Mouse (Mus musculus): ENCODE measurements around the gene Six5.

- TF ChIP-seq MAFK (IDR thresholded peaks at IDR 0.05; ENCODE audit: borderline replicate concordance, low read depth, low read length): no peak
- TF ChIP-seq POLR2A (IDR thresholded peaks at IDR 0.05; ENCODE audit: control insufficient read depth in 1 of 2, insufficient read depth in 1 of 2, low read depth in 1 of 2, low read length in 2 of 2, poor library complexity in 1 of 2): no peak
- peak; percentile 65 to 83 (median 66) for TF ChIP-seq CTCF (IDR thresholded peaks at IDR 0.05 in 2 of 3, conservative IDR thresholded peaks at IDR 0.05 in 1 of 3; ENCODE audit: control insufficient read depth in 1 of 3, insufficient read depth in 1 of 3, low read depth in 2 of 3, low read length in 3 of 3, poor library complexity in 1 of 3, severe bottlenecking in 1 of 3)
- TF ChIP-seq USF2 (IDR thresholded peaks at IDR 0.05; ENCODE audit: borderline replicate concordance in 1 of 2, insufficient read depth in 1 of 2, low read depth in 1 of 2, low read length in 2 of 2): no peak
- no peak for TF ChIP-seq POLR2AphosphoS2 (IDR thresholded peaks at IDR 0.05; ENCODE audit: low read length)
- TF ChIP-seq POLR2AphosphoS5 (IDR thresholded peaks at IDR 0.05; ENCODE audit: borderline replicate concordance, low read depth, low read length): no peak
- TF ChIP-seq TBP (IDR thresholded peaks at IDR 0.05; ENCODE audit: low read depth, low read length): no peak
- no peak for TF ChIP-seq ZKSCAN1 (IDR thresholded peaks at IDR 0.05; ENCODE audit: low read depth, low read length)
- no peak for TF ChIP-seq SIN3A (IDR thresholded peaks at IDR 0.05; ENCODE audit: low read length)
- no peak for TF ChIP-seq EP300 (IDR thresholded peaks at IDR 0.05; ENCODE audit: low read depth in 1 of 2, low read length in 2 of 2)
- no peak for TF ChIP-seq MYB (IDR thresholded peaks at IDR 0.05; ENCODE audit: low read depth, low read length)
- TF ChIP-seq CHD2 (IDR thresholded peaks at IDR 0.05; ENCODE audit: low read length): no peak
Observed at GRCm38 (mm10) chr7:19073504-19073903, 20.9 kb upstream of the Six5 start.
